Mouse (Mus musculus): Measurements from ENCODE around the gene Snapc2. TPM values are rescaled to one million over a fixed set of nuclear protein-coding genes. Genes with fewer than 3 reads are reported as not detected.
A peak's percentile ranks its signal among the peaks of the same experiment; 100 is the strongest.
"Not testable (repeated sequence)": the region's sequence is repeated elsewhere in the genome, so short reads cannot be mapped to it uniquely, and the experiment has no call there.

Gene Snapc2
- polyA plus RNA-seq, 1 experiment from 2014 or later = 64.6 TPM

- DNase-seq (ENCODE audit: low spot score, missing footprints) (no peak), ATAC-seq (ENCODE audit: low FRiP score) (no peak)
- Histone ChIP-seq H3K9ac (ENCODE audit: low read length) (no peak within 1 kb of the TSS), H3K27me3 (ENCODE audit: control insufficient read depth, insufficient read depth, low read length) (peaks cover 4% of the 10 kb centered on the region; the same call in 1 of the 2 replicates), H3K4me1 (ENCODE audit: control insufficient read depth, insufficient read depth, low read length) (peaks cover 12% of the 10 kb centered on the region), H3K36me3 (ENCODE audit: control insufficient read depth, insufficient read depth, low read length) (peaks cover 25% of the 10 kb centered on the region), H3K27ac (ENCODE audit: low read depth, low read length) (no peak within 1 kb of the TSS), H3K4me3 (ENCODE audit: low read depth, low read length) (no peak within 1 kb of the TSS), H3K4me2 (no peak within 1 kb of the TSS), H3K9me3 (ENCODE audit: control insufficient read depth, low read length) (no peaks in the 10 kb centered on the region)
- 84% methylated on average over 15 of the region's 15 CpGs for WGBS
These were observed 4.8 kb upstream of the Snapc2 start, which contains the start of gene Tgfbr3l for GRCm38 (mm10) chr8:4247951-4248540. TSS of gene Tgfbr3l (plus strand) at chr8:4248214.

GRCm38 (mm10) chr8:4249213-4249612, 3.7 kb upstream of the Snapc2 start:
- DNase-seq (ENCODE audit: low spot score, missing footprints) = peak; percentile 88
- no peak overlapping the region for H3K4me3 ChIP-seq (ENCODE audit: low read depth, low read length)
- 0 out of 2 replicates have a peak overlapping the region, but pooled peaks have one; percentile 36 for H3K9ac ChIP-seq (ENCODE audit: low read length)

GRCm38 (mm10) chr8:4250306-4250970, 2.4 kb upstream of the Snapc2 start:
- WGBS = 31% methylated on average over 26 of the region's 26 CpGs
- H3K36me3 ChIP-seq (ENCODE audit: control insufficient read depth, insufficient read depth, low read length) = peaks cover 12% of the 10 kb centered on the region
- H3K27ac ChIP-seq (ENCODE audit: low read depth, low read length) = no peak overlapping the region
- ATAC-seq (ENCODE audit: low FRiP score) = peak; percentile 30
- no peak overlapping the region for H3K4me3 ChIP-seq (ENCODE audit: low read depth, low read length)
- peaks cover 4% of the 10 kb centered on the region; the same call in 1 of the 2 replicates for H3K27me3 ChIP-seq (ENCODE audit: control insufficient read depth, insufficient read depth, low read length)
- H3K9ac ChIP-seq (ENCODE audit: low read length) = no peak overlapping the region
- H3K4me1 ChIP-seq (ENCODE audit: control insufficient read depth, insufficient read depth, low read length) = peaks cover 17% of the 10 kb centered on the region
- no peaks in the 10 kb centered on the region for H3K9me3 ChIP-seq (ENCODE audit: control insufficient read depth, low read length)
- H3K4me2 ChIP-seq = no peak overlapping the region
- peak; percentile 98 for DNase-seq (ENCODE audit: low spot score, missing footprints)

More at GRCm38 (mm10) chr8:4249213-4249612, 3.7 kb upstream of the Snapc2 start:
- H3K27me3 ChIP-seq (ENCODE audit: control insufficient read depth, insufficient read depth, low read length) = peaks cover 4% of the 10 kb centered on the region; the same call in 1 of the 2 replicates
- peaks cover 18% of the 10 kb centered on the region for H3K36me3 ChIP-seq (ENCODE audit: control insufficient read depth, insufficient read depth, low read length)
- H3K4me1 ChIP-seq (ENCODE audit: control insufficient read depth, insufficient read depth, low read length) = peaks cover 16% of the 10 kb centered on the region
- no peaks in the 10 kb centered on the region for H3K9me3 ChIP-seq (ENCODE audit: control insufficient read depth, low read length)
- H3K4me2 ChIP-seq = no peak overlapping the region
- H3K27ac ChIP-seq (ENCODE audit: low read depth, low read length) = no peak overlapping the region
- no peak for ATAC-seq (ENCODE audit: low FRiP score)
- WGBS = 15% methylated on average over 29 of the region's 29 CpGs

DNA sequence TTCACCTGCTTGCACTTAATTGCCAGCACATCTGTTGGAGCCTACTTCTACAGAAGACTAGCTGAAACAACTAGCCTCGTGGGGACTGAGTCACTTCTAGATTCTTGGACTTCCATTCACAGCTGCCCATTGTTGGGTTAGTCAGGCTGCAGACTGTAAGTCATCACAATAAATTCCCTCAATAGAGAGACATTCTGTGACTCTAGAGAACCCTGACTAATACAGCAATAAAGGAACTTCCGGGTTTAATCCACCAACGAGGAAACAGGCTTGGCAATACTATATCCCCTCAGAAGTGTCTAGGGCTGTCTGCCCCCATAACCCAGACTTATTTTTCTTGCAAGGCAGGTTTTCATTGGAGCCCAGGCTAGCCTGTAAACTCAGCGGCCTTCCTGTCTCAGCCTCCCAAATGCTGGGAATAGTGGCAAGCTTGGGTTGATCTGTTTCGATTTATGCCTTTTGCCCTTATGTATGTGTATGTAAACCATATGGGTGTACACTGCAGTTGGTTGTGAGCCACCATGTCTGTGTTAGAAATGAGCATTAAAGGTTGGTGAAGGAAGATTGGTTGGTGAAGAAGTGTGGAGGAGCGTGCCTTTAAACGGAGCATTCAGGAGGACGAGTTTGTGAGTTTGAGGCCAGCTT, 642 bp upstream of the Snapc2 start:
- no peak for DNase-seq (ENCODE audit: low spot score, missing footprints)
- Histone ChIP-seq H3K9me3 (ENCODE audit: control insufficient read depth, low read length) (no peaks in the 10 kb centered on the region), H3K4me3 (ENCODE audit: low read depth, low read length) (peak overlapping the region; percentile 87), H3K27me3 (ENCODE audit: control insufficient read depth, insufficient read depth, low read length) (peaks cover 4% of the 10 kb centered on the region; the same call in 1 of the 2 replicates), H3K36me3 (ENCODE audit: control insufficient read depth, insufficient read depth, low read length) (peaks cover 12% of the 10 kb centered on the region; the same call in 1 of the 2 replicates), H3K9ac (ENCODE audit: low read length) (peak overlapping the region; percentile 87), H3K4me1 (ENCODE audit: control insufficient read depth, insufficient read depth, low read length) (peaks cover 21% of the 10 kb centered on the region), H3K27ac (ENCODE audit: low read depth, low read length) (no peak overlapping the region), H3K4me2 (peak overlapping the region; percentile 71)
- peak; percentile 0; the same call in 1 of the 2 replicates for ATAC-seq (ENCODE audit: low FRiP score)
- 51% methylated on average over 8 of the region's 8 CpGs for WGBS

DNA sequence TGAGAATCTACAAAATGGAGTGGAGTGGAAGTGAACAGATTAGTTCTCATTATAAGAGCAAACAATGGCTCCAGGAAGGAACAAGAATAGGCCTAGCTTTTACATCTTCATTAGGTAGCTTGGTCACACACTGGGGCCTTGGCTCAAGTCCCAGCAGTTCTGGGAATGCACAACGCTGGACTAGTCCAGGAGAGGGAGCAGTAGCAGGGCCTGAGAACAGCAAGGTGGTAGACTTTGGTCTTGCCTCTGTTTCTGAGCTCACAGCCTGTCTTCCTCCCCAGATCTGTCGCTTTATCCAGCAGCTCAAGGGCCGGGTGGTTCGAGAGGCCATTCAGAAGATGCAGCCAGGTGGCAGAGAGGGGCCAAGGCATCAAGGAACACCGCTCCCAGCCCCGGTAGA, 1.1 kb downstream of the Snapc2 start:
- peaks cover 24% of the 10 kb centered on the region for H3K4me1 ChIP-seq (ENCODE audit: control insufficient read depth, insufficient read depth, low read length)
- peaks cover 9% of the 10 kb centered on the region; the same call in 1 of the 2 replicates for H3K36me3 ChIP-seq (ENCODE audit: control insufficient read depth, insufficient read depth, low read length)
- no peak overlapping the region for H3K27ac ChIP-seq (ENCODE audit: low read depth, low read length)
- no peaks in the 10 kb centered on the region for H3K9me3 ChIP-seq (ENCODE audit: control insufficient read depth, low read length)
- H3K4me2 ChIP-seq = peak overlapping the region; percentile 71
- peaks cover 4% of the 10 kb centered on the region; the same call in 1 of the 2 replicates for H3K27me3 ChIP-seq (ENCODE audit: control insufficient read depth, insufficient read depth, low read length)
- DNase-seq (ENCODE audit: low spot score, missing footprints) (no peak), ATAC-seq (ENCODE audit: low FRiP score) (no peak)
- 55% methylated on average over 6 of the region's 6 CpGs for WGBS
- H3K9ac ChIP-seq (ENCODE audit: low read length) = 0 out of 2 replicates have a peak overlapping the region, but pooled peaks have one; percentile 12
- no peak overlapping the region for H3K4me3 ChIP-seq (ENCODE audit: low read depth, low read length)

GRCm38 (mm10) chr8:4255471-4255870, 2.6 kb downstream of the Snapc2 start:
- not testable (repeated sequence) for H3K4me2 ChIP-seq; H3K4me3 ChIP-seq (ENCODE audit: low read depth, low read length); H3K27me3 ChIP-seq (ENCODE audit: control insufficient read depth, insufficient read depth, low read length); H3K36me3 ChIP-seq (ENCODE audit: control insufficient read depth, insufficient read depth, low read length); DNase-seq (ENCODE audit: low spot score, missing footprints); H3K9ac ChIP-seq (ENCODE audit: low read length); H3K27ac ChIP-seq (ENCODE audit: low read depth, low read length); ATAC-seq (ENCODE audit: low FRiP score); H3K9me3 ChIP-seq (ENCODE audit: control insufficient read depth, low read length)
- peaks cover 28% of the 10 kb centered on the region for H3K4me1 ChIP-seq (ENCODE audit: control insufficient read depth, insufficient read depth, low read length)
- 93% methylated on average over 7 of the region's 7 CpGs for WGBS

DNA sequence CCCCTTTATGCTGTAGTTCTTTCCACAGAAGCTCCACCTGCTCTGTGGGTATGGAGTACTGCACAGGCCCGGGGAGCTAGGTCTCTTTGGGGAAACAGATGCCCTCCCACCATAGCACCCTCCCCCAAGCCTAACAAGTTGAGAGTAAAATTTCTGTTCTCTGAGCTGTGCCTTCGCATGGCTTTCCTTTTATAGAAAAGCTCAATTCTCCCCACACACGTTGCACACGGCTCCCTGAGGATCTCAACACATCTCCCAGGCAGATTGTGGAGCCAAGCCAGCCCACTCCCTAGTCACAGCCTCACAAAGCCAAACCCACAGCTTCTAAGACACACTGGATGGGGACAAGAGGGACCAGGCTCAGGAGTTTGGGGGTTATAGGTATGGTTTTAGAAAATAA, 4.0 kb downstream of the Snapc2 start:
- DNase-seq (ENCODE audit: low spot score, missing footprints) = no peak
- Histone ChIP-seq H3K4me1 (ENCODE audit: control insufficient read depth, insufficient read depth, low read length) (peaks cover 26% of the 10 kb centered on the region), H3K4me2 (peak overlapping the region; percentile 69; the same call in 1 of the 2 replicates), H3K9ac (ENCODE audit: low read length) (peak overlapping the region; percentile 20; the same call in 1 of the 2 replicates), H3K27ac (ENCODE audit: low read depth, low read length) (no peak overlapping the region), H3K9me3 (ENCODE audit: control insufficient read depth, low read length) (no peaks in the 10 kb centered on the region), H3K36me3 (ENCODE audit: control insufficient read depth, insufficient read depth, low read length) (peaks cover 9% of the 10 kb centered on the region; the same call in 1 of the 2 replicates), H3K4me3 (ENCODE audit: low read depth, low read length) (no peak overlapping the region), H3K27me3 (ENCODE audit: control insufficient read depth, insufficient read depth, low read length) (no peaks in the 10 kb centered on the region)
- ATAC-seq (ENCODE audit: low FRiP score) = no peak
- WGBS = 75% methylated on average over 4 of the region's 4 CpGs

DNA sequence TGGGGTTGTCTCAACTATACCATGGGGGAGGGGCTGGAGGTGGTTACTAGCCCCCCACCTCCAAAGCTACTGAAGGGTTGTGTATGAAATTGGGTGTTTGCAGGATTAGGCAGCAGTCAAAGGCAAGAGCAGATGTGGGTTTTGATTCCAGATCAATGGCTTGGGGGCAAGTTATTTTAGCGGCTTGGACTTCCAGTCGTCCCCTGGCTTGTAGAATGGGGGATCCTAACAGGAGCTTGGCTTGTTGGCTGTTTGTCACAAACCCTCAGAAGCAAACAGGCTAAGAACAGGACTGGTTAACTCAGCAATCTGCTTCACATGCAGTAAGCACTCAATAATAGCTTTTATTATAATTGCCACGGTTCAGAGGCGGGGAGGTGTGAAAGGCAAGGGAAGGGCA, 4.5 kb downstream of the Snapc2 start:
- Histone ChIP-seq H3K9me3 (ENCODE audit: control insufficient read depth, low read length) (no peaks in the 10 kb centered on the region), H3K9ac (ENCODE audit: low read length) (peak overlapping the region; percentile 96; the same call in 1 of the 2 replicates), H3K27ac (ENCODE audit: low read depth, low read length) (no peak overlapping the region), H3K4me2 (peak overlapping the region; percentile 69), H3K36me3 (ENCODE audit: control insufficient read depth, insufficient read depth, low read length) (peaks cover 11% of the 10 kb centered on the region; the same call in 1 of the 2 replicates), H3K27me3 (ENCODE audit: control insufficient read depth, insufficient read depth, low read length) (no peaks in the 10 kb centered on the region), H3K4me3 (ENCODE audit: low read depth, low read length) (no peak overlapping the region), H3K4me1 (ENCODE audit: control insufficient read depth, insufficient read depth, low read length) (peaks cover 25% of the 10 kb centered on the region)
- ATAC-seq (ENCODE audit: low FRiP score) = no peak
- 84% methylated on average over 4 of the region's 4 CpGs for WGBS
- no peak for DNase-seq (ENCODE audit: low spot score, missing footprints)
